Mouse (Mus musculus) kidney, embryonic 15.5 days (tissue): ENCODE measurements around the gene Cmya5. TPM values are rescaled to one million over a fixed set of nuclear protein-coding genes. Genes with fewer than 3 reads are reported as not detected.

ENCODE experiments used
- ATAC-seq: fragments of 200-750 bp; cut with Nextera tagmentation; replicated peaks from 2 replicates; pipeline ENCODE4 v1.8.0; 2017; ENCODE audit warnings: moderate TSS enrichment; ENCODE audit not compliant: low FRiP score
- H3K27ac ChIP-seq: fragments of 300-500 bp; sonication (generic); 2 replicates; pipeline ENCODE4 v1.5.1; 2015; ENCODE audit warnings: mild to moderate bottlenecking, inconsistent platforms
- H3K27me3 ChIP-seq: fragments of 300-500 bp; sonication (generic); 2 replicates; pipeline ENCODE4 v1.6.1; 2015; ENCODE audit warnings: inconsistent platforms
- H3K36me3 ChIP-seq: fragments of 300-500 bp; sonication (generic); 2 replicates; pipeline ENCODE4 v1.6.1; 2015; ENCODE audit warnings: inconsistent platforms
- H3K4me1 ChIP-seq: fragments of 300-500 bp; sonication (generic); 2 replicates; pipeline ENCODE4 v1.6.1; 2015; ENCODE audit warnings: inconsistent platforms
- H3K4me2 ChIP-seq: fragments of 300-500 bp; sonication (generic); 2 replicates; pipeline ENCODE4 v1.6.1; 2015; ENCODE audit warnings: moderate library complexity, mild to moderate bottlenecking, inconsistent platforms
- H3K4me3 ChIP-seq: fragments of 300-500 bp; sonication (generic); replicated peaks from 2 replicates; pipeline ENCODE4 v1.5.1; 2015; ENCODE audit warnings: mild to moderate bottlenecking, inconsistent platforms
- H3K9ac ChIP-seq: fragments of 300-500 bp; sonication (generic); 2 replicates; pipeline ENCODE4 v1.6.1; 2015; ENCODE audit warnings: mild to moderate bottlenecking, inconsistent platforms
- H3K9me3 ChIP-seq: fragments of 300-500 bp; sonication (generic); replicated peaks from 2 replicates; pipeline ENCODE4 v1.6.1; 2016; ENCODE audit warnings: inconsistent platforms
- WGBS: fragments of 180-500 bp; shearing (Covaris S2); methylation state at CpG from one replicate; pipeline ENCODE4 v1.1.7; 2015; ENCODE audit warnings: mixed read lengths; 5-methylcytosine and 5-hydroxymethylcytosine counted together
- polyA plus RNA-seq: library from polyadenylated mRNA; unstranded; fragments of >200 nt; fragmentation: Nextera tagmentation; extraction: Ambion mirVana; gene quantifications from 2 replicates; pipeline ENCODE4 v1.2.1, GENCODE M21; 2015

The Cmya5 gene
- polyA plus RNA-seq, 1 experiment from 2014 or later = 0.16 TPM

DNA sequence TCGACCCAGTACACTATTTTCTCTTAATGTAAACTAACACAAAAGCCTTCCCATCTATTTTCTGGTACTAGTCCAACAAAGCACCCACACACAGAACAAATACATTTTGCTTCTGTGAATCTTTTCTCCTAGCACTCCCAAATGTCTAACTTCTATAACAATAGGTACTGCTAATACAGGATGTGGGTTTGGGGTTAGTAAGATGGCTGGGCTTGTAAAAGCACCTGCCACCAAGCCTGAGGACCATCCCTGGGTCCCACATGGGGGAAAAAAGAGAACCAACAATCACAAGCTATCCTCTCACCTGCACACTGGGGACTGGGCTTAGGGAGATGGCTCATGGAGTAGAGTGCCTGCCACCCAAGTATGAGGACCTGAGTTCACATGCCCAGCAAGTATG, 8.8 kb upstream of the Cmya5 start:
- Histone ChIP-seq H3K27me3 (no peaks in the 10 kb centered on the region), H3K4me1 (no peaks in the 10 kb centered on the region), H3K9me3 (no peaks in the 10 kb centered on the region), H3K36me3 (peaks cover 58% of the 10 kb centered on the region), H3K9ac (no peak overlapping the region), H3K27ac (no peak overlapping the region), H3K4me2 (no peak overlapping the region), H3K4me3 (no peak overlapping the region)
- 92% methylated on average over 1 of the region's 1 CpGs for WGBS
- no peak for ATAC-seq

DNA sequence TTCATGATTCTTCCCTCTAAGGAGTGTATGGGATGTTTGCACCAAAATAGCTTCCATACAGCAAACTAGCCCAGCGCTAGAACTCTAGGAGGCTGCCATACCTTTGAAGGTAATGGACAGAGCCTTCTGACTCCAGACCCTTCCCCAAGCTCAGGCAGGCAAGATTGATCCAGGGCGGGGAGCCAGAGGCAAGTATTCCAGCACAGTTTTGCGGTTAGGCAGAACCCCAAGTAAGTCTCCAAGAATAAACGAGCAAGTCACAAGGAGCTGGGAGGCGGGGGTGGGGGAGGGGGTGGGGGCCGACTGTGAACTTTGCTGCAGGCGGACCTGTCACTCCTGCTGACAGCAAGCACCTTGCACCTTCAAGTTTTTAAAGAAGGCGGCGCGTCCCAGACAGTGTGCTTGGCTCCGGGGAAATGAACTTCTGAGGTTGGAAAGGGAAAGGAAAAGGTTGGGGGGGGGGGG, 673 bp downstream of the Cmya5 start:
- 15% methylated on average over 11 of the region's 11 CpGs for WGBS
- H3K36me3 ChIP-seq = peaks cover 10% of the 10 kb centered on the region
- no peaks in the 10 kb centered on the region for H3K27me3 ChIP-seq
- H3K4me3 ChIP-seq = peak overlapping the region; percentile 52
- H3K9me3 ChIP-seq = no peaks in the 10 kb centered on the region
- H3K27ac ChIP-seq = peak overlapping the region; percentile 48
- peak overlapping the region; percentile 73 for H3K4me2 ChIP-seq
- no peak; the same call in 1 of the 2 replicates for ATAC-seq
- H3K4me1 ChIP-seq = peaks cover 15% of the 10 kb centered on the region
- H3K9ac ChIP-seq = peak overlapping the region; percentile 40; the same call in 1 of the 2 replicates

- Histone ChIP-seq H3K4me2 (no peak overlapping the region), H3K4me3 (no peak overlapping the region), H3K27me3 (no peaks in the 10 kb centered on the region), H3K9me3 (no peaks in the 10 kb centered on the region), H3K27ac (no peak overlapping the region), H3K36me3 (0 out of 2 replicates have a peak, but pooled peaks cover 3% of the 10 kb centered on the region), H3K4me1 (peaks cover 15% of the 10 kb centered on the region), H3K9ac (no peak overlapping the region)
- WGBS = 95% methylated on average over 6 of the region's 6 CpGs
- ATAC-seq = no peak
These were observed 3.3 kb downstream of the Cmya5 start for GRCm38 (mm10) chr13:93141184-93141583.

- Histone ChIP-seq H3K27me3 (no peaks in the 10 kb centered on the region), H3K36me3 (0 out of 2 replicates have a peak, but pooled peaks cover 2% of the 10 kb centered on the region), H3K9ac (no peak overlapping the region), H3K4me3 (no peak overlapping the region), H3K9me3 (no peaks in the 10 kb centered on the region), H3K27ac (no peak overlapping the region), H3K4me1 (no peaks in the 10 kb centered on the region), H3K4me2 (no peak overlapping the region)
- WGBS = 53% methylated on average over 1 of the region's 1 CpGs
- no peak for ATAC-seq
These were observed 6.5 kb downstream of the Cmya5 start for GRCm38 (mm10) chr13:93138059-93138458.

- H3K4me1 ChIP-seq = no peaks in the 10 kb centered on the region
- H3K9me3 ChIP-seq = no peaks in the 10 kb centered on the region
- H3K4me2 ChIP-seq = no peak overlapping the region
- WGBS = 91% methylated on average over 7 of the region's 7 CpGs
- H3K4me3 ChIP-seq = no peak overlapping the region
- no peak overlapping the region for H3K27ac ChIP-seq
- ATAC-seq = no peak
- no peaks in the 10 kb centered on the region for H3K36me3 ChIP-seq
- H3K27me3 ChIP-seq = no peaks in the 10 kb centered on the region
- no peak overlapping the region for H3K9ac ChIP-seq
These were observed 7.4 kb downstream of the Cmya5 start for GRCm38 (mm10) chr13:93137098-93137497.

GRCm38 (mm10) chr13:93136251-93136650, 8.3 kb downstream of the Cmya5 start:
- H3K9ac ChIP-seq = no peak overlapping the region
- H3K9me3 ChIP-seq = no peaks in the 10 kb centered on the region
- no peaks in the 10 kb centered on the region for H3K36me3 ChIP-seq
- H3K4me2 ChIP-seq = no peak overlapping the region
- no peak overlapping the region for H3K4me3 ChIP-seq
- no peak overlapping the region for H3K27ac ChIP-seq
- 76% methylated on average over 1 of the region's 1 CpGs for WGBS
- no peaks in the 10 kb centered on the region for H3K27me3 ChIP-seq
- ATAC-seq = no peak
- H3K4me1 ChIP-seq = no peaks in the 10 kb centered on the region

DNA sequence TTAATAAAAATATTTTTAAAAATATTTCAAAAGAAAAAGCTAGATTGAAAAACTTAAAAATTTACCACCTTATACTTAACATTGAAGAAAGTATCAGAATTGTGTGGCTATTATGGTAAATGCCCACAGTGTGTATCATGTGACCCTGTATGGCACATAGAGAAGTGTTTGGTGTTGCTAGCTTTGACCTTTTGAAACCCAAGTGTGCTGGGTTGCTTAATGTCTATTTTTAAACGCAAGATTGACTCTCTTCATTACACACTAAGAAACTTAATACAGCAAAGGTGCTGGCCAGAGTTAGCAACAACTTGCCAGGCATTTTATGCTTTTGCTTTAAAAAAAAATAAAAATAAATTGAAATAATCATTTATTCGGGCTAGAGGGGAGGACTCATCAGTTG, 9.0 kb downstream of the Cmya5 start:
- Histone ChIP-seq H3K27ac (no peak overlapping the region), H3K4me1 (no peaks in the 10 kb centered on the region), H3K36me3 (no peaks in the 10 kb centered on the region), H3K27me3 (no peaks in the 10 kb centered on the region), H3K9me3 (no peaks in the 10 kb centered on the region), H3K9ac (no peak overlapping the region), H3K4me3 (no peak overlapping the region), H3K4me2 (no peak overlapping the region)
- 71% methylated on average over 2 of the region's 2 CpGs for WGBS
- no peak for ATAC-seq

- 84% methylated on average over 3 of the region's 3 CpGs for WGBS
- H3K4me3 ChIP-seq = no peak overlapping the region
These were observed 13.8 kb downstream of the Cmya5 start for GRCm38 (mm10) chr13:93130674-93131073.

GRCm38 (mm10) chr13:93128961-93129360, 15.6 kb downstream of the Cmya5 start:
- no peaks in the 10 kb centered on the region for H3K9me3 ChIP-seq
- H3K4me1 ChIP-seq = no peaks in the 10 kb centered on the region
- no peaks in the 10 kb centered on the region for H3K27me3 ChIP-seq
- no peak overlapping the region for H3K9ac ChIP-seq
- ATAC-seq = no peak
- H3K36me3 ChIP-seq = no peaks in the 10 kb centered on the region
- 83% methylated on average over 5 of the region's 5 CpGs for WGBS
- H3K4me3 ChIP-seq = no peak overlapping the region
- no peak overlapping the region for H3K4me2 ChIP-seq
- H3K27ac ChIP-seq = no peak overlapping the region

More at GRCm38 (mm10) chr13:93130674-93131073, 13.8 kb downstream of the Cmya5 start:
- Histone ChIP-seq H3K27me3 (no peaks in the 10 kb centered on the region), H3K9me3 (no peaks in the 10 kb centered on the region), H3K9ac (no peak overlapping the region), H3K27ac (no peak overlapping the region), H3K4me1 (no peaks in the 10 kb centered on the region), H3K36me3 (no peaks in the 10 kb centered on the region), H3K4me2 (no peak overlapping the region)
- no peak for ATAC-seq

DNA sequence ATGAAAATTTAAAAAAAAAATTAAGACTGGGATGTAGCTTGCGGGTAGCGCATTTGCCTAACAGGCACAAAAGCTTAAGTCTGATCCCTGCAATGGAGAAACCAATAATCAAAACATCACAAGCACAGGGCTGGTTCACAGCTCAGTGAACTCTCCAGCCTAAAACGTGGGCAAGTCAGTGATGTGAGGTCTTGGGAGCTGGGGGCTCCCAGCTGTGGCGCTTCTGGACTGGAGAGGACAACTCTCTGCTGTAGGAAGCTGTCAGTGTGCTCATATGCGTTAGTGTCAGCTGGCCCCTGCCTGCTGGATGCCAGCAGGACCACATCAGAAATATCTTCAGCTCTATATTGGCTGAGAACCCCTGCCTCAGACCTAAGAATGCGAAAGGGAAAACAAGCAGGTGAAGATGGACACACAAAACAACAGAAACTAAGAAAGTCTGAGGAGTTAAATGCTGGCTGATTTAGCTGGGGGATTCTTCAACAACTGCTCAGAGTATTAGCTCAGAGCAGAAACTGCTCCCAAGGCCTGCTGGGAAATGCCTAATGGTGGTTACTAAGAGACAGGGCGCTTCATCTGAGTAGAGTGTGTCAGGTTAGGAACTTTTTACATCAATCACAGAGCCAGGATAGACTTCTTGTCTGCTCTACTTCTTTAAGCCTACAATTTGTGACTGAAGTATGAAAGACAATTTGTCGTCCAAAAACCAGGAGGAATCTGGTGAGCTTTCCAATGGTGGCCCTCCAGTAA, 16.2 kb downstream of the Cmya5 start:
- H3K4me2 ChIP-seq = no peak overlapping the region
- no peak overlapping the region for H3K9ac ChIP-seq
- H3K4me3 ChIP-seq = no peak overlapping the region
- WGBS = 74% methylated on average over 8 of the region's 8 CpGs
- no peak overlapping the region for H3K27ac ChIP-seq
- no peak for ATAC-seq
- H3K9me3 ChIP-seq = no peaks in the 10 kb centered on the region
- no peaks in the 10 kb centered on the region for H3K4me1 ChIP-seq
- no peaks in the 10 kb centered on the region for H3K36me3 ChIP-seq
- no peaks in the 10 kb centered on the region for H3K27me3 ChIP-seq

DNA sequence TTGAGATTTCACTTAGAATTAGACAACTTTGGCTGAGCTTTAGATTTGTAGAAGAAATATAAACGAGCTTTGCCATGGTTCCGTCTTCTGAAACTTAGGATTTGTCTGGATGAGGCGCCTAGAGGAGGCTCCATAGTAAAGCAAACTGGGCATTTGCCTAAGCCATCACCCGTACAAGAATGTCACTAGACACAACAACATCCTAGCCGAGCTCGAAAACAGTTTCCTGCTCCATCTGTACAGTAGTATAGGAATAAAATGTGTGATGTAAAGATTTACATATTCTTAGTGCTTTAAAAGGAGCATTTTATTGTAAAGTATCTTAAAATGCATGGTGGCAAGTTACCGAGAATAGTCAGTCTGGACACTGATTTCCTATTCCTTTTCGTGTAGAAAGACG, 22.2 kb downstream of the Cmya5 start:
- no peak overlapping the region for H3K4me3 ChIP-seq
- no peak for ATAC-seq
- H3K4me1 ChIP-seq = no peaks in the 10 kb centered on the region
- H3K4me2 ChIP-seq = no peak overlapping the region
- no peak overlapping the region for H3K27ac ChIP-seq
- H3K9me3 ChIP-seq = no peaks in the 10 kb centered on the region
- no peak overlapping the region for H3K9ac ChIP-seq
- H3K27me3 ChIP-seq = no peaks in the 10 kb centered on the region
- no peaks in the 10 kb centered on the region for H3K36me3 ChIP-seq
- 89% methylated on average over 9 of the region's 9 CpGs for WGBS

DNA sequence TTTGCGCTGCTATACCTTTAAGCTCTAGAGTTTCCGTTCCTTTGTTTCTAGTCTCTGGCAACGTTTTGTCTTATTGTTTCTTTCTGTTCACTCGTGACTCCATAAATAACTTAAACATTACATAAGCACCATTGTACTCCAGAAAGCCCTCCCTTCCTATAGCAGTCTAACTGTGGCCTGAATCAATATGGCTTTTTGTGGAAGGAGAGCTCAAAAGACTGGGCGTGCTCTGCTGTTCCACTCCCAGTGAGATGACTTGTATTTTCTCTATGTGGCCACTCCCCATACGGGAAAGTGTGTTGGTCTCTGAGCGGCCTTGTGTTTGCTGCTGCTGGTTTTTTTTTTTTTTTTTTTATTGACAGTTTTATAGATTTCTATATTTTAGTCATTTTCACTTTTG, 27.3 kb downstream of the Cmya5 start:
- no peaks in the 10 kb centered on the region for H3K9me3 ChIP-seq
- no peak overlapping the region for H3K4me2 ChIP-seq
- H3K9ac ChIP-seq = no peak overlapping the region
- no peaks in the 10 kb centered on the region for H3K36me3 ChIP-seq
- H3K4me1 ChIP-seq = no peaks in the 10 kb centered on the region
- no peaks in the 10 kb centered on the region for H3K27me3 ChIP-seq
- no peak for ATAC-seq
- H3K4me3 ChIP-seq = no peak overlapping the region
- H3K27ac ChIP-seq = no peak overlapping the region
- WGBS = 65% methylated on average over 7 of the region's 7 CpGs
